Mouse (Mus musculus) lung, postnatal 0 days (tissue): ENCODE data around the gene Sco2. TPM values are rescaled to one million over a fixed set of nuclear protein-coding genes. Genes with fewer than 3 reads are reported as not detected.

ENCODE experiments used
- ATAC-seq: fragments of 200-750 bp; cut with Nextera tagmentation; 2 replicates; pipeline ENCODE4 v1.8.0; 2017; ENCODE audit warnings: moderate library complexity
- DNase-seq: peaks from one replicate; pipeline ENCODE4 v3.0.0-alpha.2; 2016; ENCODE audit warnings: low spot score
- H3K27ac ChIP-seq: fragments of 300-500 bp; sonication (generic); 2 replicates; pipeline ENCODE4 v1.5.1; 2014; ENCODE audit warnings: antibody characterized with exemption, mild to moderate bottlenecking, low read length, mixed read lengths
- H3K27me3 ChIP-seq: fragments of 300-500 bp; sonication (generic); replicated peaks from 2 replicates; pipeline ENCODE4 v1.6.1; 2014; ENCODE audit warnings: low read length, mixed read lengths; ENCODE audit not compliant: insufficient read depth
- H3K36me3 ChIP-seq: fragments of 300-500 bp; sonication (generic); 2 replicates; pipeline ENCODE4 v1.6.1; 2014; ENCODE audit warnings: low read length, mixed read lengths; ENCODE audit not compliant: insufficient read depth
- H3K4me1 ChIP-seq: fragments of 300-500 bp; sonication (generic); 2 replicates; pipeline ENCODE4 v1.6.1; 2014; ENCODE audit warnings: antibody characterized with exemption, low read depth, low read length, mixed read lengths; ENCODE audit not compliant: insufficient read depth
- H3K4me2 ChIP-seq: fragments of 300-500 bp; sonication (generic); replicated peaks from 2 replicates; pipeline ENCODE4 v1.6.1; 2014; ENCODE audit warnings: low read depth, mild to moderate bottlenecking, low read length, moderate library complexity, mixed read lengths
- H3K4me3 ChIP-seq: fragments of 300-500 bp; sonication (generic); 2 replicates; pipeline ENCODE4 v1.5.1; 2014; ENCODE audit warnings: low read depth, low read length
- H3K9ac ChIP-seq: fragments of 300-500 bp; sonication (generic); replicated peaks from 2 replicates; pipeline ENCODE4 v1.6.1; 2014; ENCODE audit warnings: low read depth, mild to moderate bottlenecking
- H3K9me3 ChIP-seq: fragments of 300-500 bp; sonication (generic); 2 replicates; pipeline ENCODE4 v1.6.1; 2016; ENCODE audit warnings: low read length, mixed read lengths
- CTCF ChIP-seq: IDR thresholded peaks from 2 replicates; pipeline ENCODE4 v1.5.1; 2016; ENCODE audit warnings: antibody characterized with exemption, mild to moderate bottlenecking
- EP300 ChIP-seq: IDR thresholded peaks from 2 replicates; pipeline ENCODE4 v1.6.1; 2016; ENCODE audit warnings: antibody characterized with exemption, mild to moderate bottlenecking, control low read depth
- WGBS: fragments of 180-500 bp; shearing (Covaris S2); extraction: QIAGEN DNeasy Blood & Tissue Kit; methylation state at CpG from one replicate; pipeline ENCODE4 v1.1.7; 2014; 5-methylcytosine and 5-hydroxymethylcytosine counted together
- polyA plus RNA-seq: library from polyadenylated mRNA; unstranded; fragments of >200 nt; fragmentation: Nextera tagmentation; extraction: Ambion mirVana; gene quantifications from 2 replicates; pipeline ENCODE4 v1.2.1, GENCODE M21; 2015

The Sco2 gene
- polyA plus RNA-seq, 1 experiment from 2014 or later = 8.7 TPM

- Histone ChIP-seq H3K27me3 (no peaks in the 10 kb centered on the region), H3K36me3 (no peaks in the 10 kb centered on the region), H3K27ac (no peak within 1 kb of the TSS), H3K4me2 (peak within 1 kb of the TSS; percentile 40), H3K9ac (no peak within 1 kb of the TSS), H3K4me3 (peak within 1 kb of the TSS; percentile 12; the same call in 1 of the 2 replicates), H3K4me1 (no peaks in the 10 kb centered on the region; the same call in 1 of the 2 replicates), H3K9me3 (no peaks in the 10 kb centered on the region)
- TF ChIP-seq CTCF (no peak), EP300 (no peak)
- ATAC-seq (no peak), DNase-seq (no peak)
- 7% methylated on average over 26 of the region's 26 CpGs for WGBS
These were observed 50.8 kb downstream of the Sco2 start, which contains the start of gene Adm2 for GRCm38 (mm10) chr15:89322670-89323522. Adm2 (plus strand) TSS chr15:89322720.

Other genes starting within 250 kb of the Sco2 start
- 14.8 and 15.1 TPM in 2 replicates for gene Hdac10, start 245.1 kb downstream of the Sco2 start, polyA plus RNA-seq
- gene Mapk12, start 233.1 kb downstream of the Sco2 start, polyA plus RNA-seq = 13.0 and 14.4 TPM in 2 replicates
- gene Mapk11, start 224.2 kb downstream of the Sco2 start, polyA plus RNA-seq = 7.4 and 8.5 TPM in 2 replicates
- gene Plxnb2, start 193.1 kb downstream of the Sco2 start, polyA plus RNA-seq = 73.1 and 104 TPM in 2 replicates
- gene Dennd6b, start 177.3 kb downstream of the Sco2 start, polyA plus RNA-seq = 4.4 and 5.0 TPM in 2 replicates
- 22.7 and 24.1 TPM in 2 replicates for gene Ppp6r2, start 162.3 kb downstream of the Sco2 start, polyA plus RNA-seq
- 28.1 and 30.9 TPM in 2 replicates for gene Sbf1, start 58.5 kb downstream of the Sco2 start, polyA plus RNA-seq
- gene Adm2, start 51.1 kb downstream of the Sco2 start, polyA plus RNA-seq = 0.11 and 0.12 TPM in 2 replicates
- not detected in 2 replicates for gene Miox, start 39.4 kb downstream of the Sco2 start, polyA plus RNA-seq
- gene Lmf2, start 18.2 kb downstream of the Sco2 start, polyA plus RNA-seq = 44.8 and 48.1 TPM in 2 replicates
- 73.7 and 80.7 TPM in 2 replicates for gene Ncaph2, start 18.1 kb downstream of the Sco2 start, polyA plus RNA-seq
- 2.1 and 2.2 TPM in 2 replicates for gene Tymp, start 3.2 kb upstream of the Sco2 start, polyA plus RNA-seq
- 33.2 and 34.9 TPM in 2 replicates for gene Odf3b, start 5.4 kb upstream of the Sco2 start, polyA plus RNA-seq
- gene Klhdc7b, start 11.1 kb upstream of the Sco2 start, polyA plus RNA-seq = not detected in 2 replicates
- gene Syce3, start 36.7 kb upstream of the Sco2 start, polyA plus RNA-seq = not detected in 2 replicates
- 3.3 and 4.3 TPM in 2 replicates for gene Cpt1b, start 52.0 kb upstream of the Sco2 start, polyA plus RNA-seq
- gene C730034F03Rik, start 55.7 kb upstream of the Sco2 start, polyA plus RNA-seq = 2.2 and 3.0 TPM in 2 replicates
- not detected in 2 replicates for gene Gm44502, start 55.9 kb upstream of the Sco2 start, polyA plus RNA-seq
- 64.9 and 71.2 TPM in 2 replicates for gene Chkb, start 56.1 kb upstream of the Sco2 start, polyA plus RNA-seq
- gene Mapk8ip2, start 80.1 kb upstream of the Sco2 start, polyA plus RNA-seq = 0.06 and 0.14 TPM in 2 replicates
- 22.4 and 23.3 TPM in 2 replicates for gene Arsa, start 103.6 kb upstream of the Sco2 start, polyA plus RNA-seq
- 1.8 and 2.2 TPM in 2 replicates for gene Shank3, start 125.8 kb upstream of the Sco2 start, polyA plus RNA-seq
- gene Acr, start 194.5 kb upstream of the Sco2 start, polyA plus RNA-seq = 0.08 TPM in 1 of 2 replicates, not detected in the other
- 23.1 and 24.2 TPM in 2 replicates for gene Rabl2, start 218.1 kb upstream of the Sco2 start, polyA plus RNA-seq